Comparison of ENCODE assay signal across 29 mouse cellular contexts in the genomic region with DNA sequence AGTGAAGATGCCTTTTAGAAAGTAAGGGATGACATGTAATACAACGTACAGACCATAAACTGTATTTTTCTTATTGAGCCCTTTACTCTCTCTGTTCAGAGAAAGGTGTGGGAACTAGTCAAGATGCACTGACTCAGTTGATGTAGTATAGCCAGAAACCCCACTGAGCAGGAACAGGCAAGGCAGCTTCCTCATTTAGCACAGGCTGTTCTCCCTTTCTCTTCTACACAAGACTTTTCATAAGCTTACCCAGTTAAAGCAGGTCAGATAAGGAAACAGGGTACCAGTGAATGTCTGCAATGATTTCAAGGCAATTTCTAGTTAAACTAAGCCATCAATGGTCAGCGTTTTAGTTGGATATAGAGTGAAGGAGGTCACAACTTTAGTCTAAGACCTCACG. TPM values are rescaled to one million over a fixed set of nuclear protein-coding genes. Genes with fewer than 3 reads are reported as not detected.
A peak's percentile ranks its signal among the peaks of the same experiment; 100 is the strongest.
DNase-seq lines count a peak whose midpoint lies in the region; ATAC-seq lines count a peak whose summit lies in the region.
"Had no signal": no experiment of that assay in that cellular context is flagged by ENCODE, and none has a peak within 500 bp of the region (broad histone marks: within the 10 kb centered on the region; RNA-seq: fewer than 3 reads in every experiment).

No protein-coding gene starts in this region.

- ATAC-seq in heart, embryonic 13.5 days (ENCODE audit: extremely low read depth, insufficient number of reproducible peaks, low FRiP score, low TSS enrichment): no peak
- ATAC-seq in liver, embryonic 13.5 days (ENCODE audit: low read depth): no peak
- no peak for ATAC-seq in intestine, embryonic 15.5 days
- ATAC-seq: activated CD4-positive, CD25-positive, alpha-beta regulatory T cell, adult 4 months; forebrain, embryonic 13.5 days had no signal

- H3K4me2 ChIP-seq in heart, embryonic 13.5 days: no peak overlapping the region; the same call in 1 of the 2 replicates
- peak overlapping the region; percentile 38; the same call in 1 of the 2 replicates for H3K4me2 ChIP-seq in liver, embryonic 13.5 days
- no peak overlapping the region for H3K4me2 ChIP-seq in intestine, embryonic 15.5 days (replicated peaks)
- H3K4me2 ChIP-seq: forebrain, embryonic 13.5 days; hindbrain, embryonic 15.5 days had no signal

- H3K27ac ChIP-seq in heart, embryonic 13.5 days (replicated peaks): peak overlapping the region; percentile 64
- H3K27ac ChIP-seq in liver, embryonic 13.5 days: peak overlapping the region; percentile 98
- no peak overlapping the region for H3K27ac ChIP-seq in intestine, embryonic 15.5 days
- H3K27ac ChIP-seq: forebrain, embryonic 13.5 days; hindbrain, embryonic 15.5 days; midbrain, embryonic 10.5 days; stomach, postnatal 0 days had no signal

- 78% methylated on average over 3 of the region's 3 CpGs for WGBS in heart, embryonic 13.5 days
- 41% methylated on average over 3 of the region's 3 CpGs for WGBS in liver, embryonic 13.5 days (ENCODE audit: insufficient replicate concordance)
- WGBS in intestine, embryonic 15.5 days: 78% methylated on average over 3 of the region's 3 CpGs

- no peak overlapping the region for H3K4me3 ChIP-seq in heart, embryonic 13.5 days
- H3K4me3 ChIP-seq in liver, embryonic 13.5 days (replicated peaks): no peak overlapping the region
- H3K4me3 ChIP-seq in intestine, embryonic 15.5 days (replicated peaks): no peak overlapping the region
- H3K4me3 ChIP-seq: forebrain, embryonic 13.5 days; hindbrain, embryonic 15.5 days; midbrain, embryonic 10.5 days had no signal

- no peaks in the 10 kb centered on the region for H3K27me3 ChIP-seq in heart, embryonic 13.5 days (replicated peaks)
- no peaks in the 10 kb centered on the region for H3K27me3 ChIP-seq in liver, embryonic 13.5 days
- no peaks in the 10 kb centered on the region for H3K27me3 ChIP-seq in splenic B cell, adult 2 months (ENCODE audit: control insufficient read depth, insufficient read depth, low read length, poor library complexity, severe bottlenecking)
- H3K27me3 ChIP-seq in intestine, embryonic 15.5 days (replicated peaks): no peaks in the 10 kb centered on the region
- H3K27me3 ChIP-seq: forebrain, embryonic 13.5 days; hindbrain, embryonic 15.5 days had no signal

- no peaks in the 10 kb centered on the region for H3K9me3 ChIP-seq in heart, embryonic 13.5 days
- no peaks in the 10 kb centered on the region for H3K9me3 ChIP-seq in liver, embryonic 13.5 days (replicated peaks)
- H3K9me3 ChIP-seq in intestine, embryonic 15.5 days: no peaks in the 10 kb centered on the region
- H3K9me3 ChIP-seq: forebrain, embryonic 13.5 days; hindbrain, embryonic 15.5 days; midbrain, embryonic 10.5 days had no signal

- DNase-seq in heart, adult 18-20 months: no peak
- DNase-seq in c-Kit-negative CD71-positive TER-119-positive erythroid progenitor cells, embryonic 14.5 days (ENCODE audit: low read depth, low spot score): peak; percentile 51
- no peak for DNase-seq in liver, embryonic 13.5 days
- peak; percentile 32 for DNase-seq in splenic B cell, adult 2 months (ENCODE audit: low read depth, low spot score)
- no peak for DNase-seq in kidney, adult 8-10 months
- DNase-seq in layer of hippocampus, postnatal 14 days (ENCODE audit: low spot score in 2 of 2): no peak
- DNase-seq: cerebellum, adult 18-20 months; cerebellum, postnatal 25 days; kidney, adult 11 months; lung, adult 2 months; retina, postnatal 1 day had no signal

- no peak overlapping the region for H3K9ac ChIP-seq in heart, embryonic 13.5 days
- peak overlapping the region; percentile 75 for H3K9ac ChIP-seq in liver, embryonic 13.5 days
- no peak overlapping the region for H3K9ac ChIP-seq in intestine, embryonic 15.5 days
- H3K9ac ChIP-seq: forebrain, embryonic 13.5 days; hindbrain, embryonic 15.5 days had no signal

- 0 out of 2 replicates have a peak, but pooled peaks cover 10% of the 10 kb centered on the region for H3K4me1 ChIP-seq in heart, embryonic 13.5 days
- peaks cover 72% of the 10 kb centered on the region for H3K4me1 ChIP-seq in liver, embryonic 13.5 days (replicated peaks)
- H3K4me1 ChIP-seq in intestine, embryonic 15.5 days (replicated peaks): no peaks in the 10 kb centered on the region
- H3K4me1 ChIP-seq: forebrain, embryonic 13.5 days; hindbrain, embryonic 15.5 days; midbrain, embryonic 10.5 days had no signal

- H3K36me3 ChIP-seq in heart, embryonic 13.5 days: no peaks in the 10 kb centered on the region
- no peaks in the 10 kb centered on the region for H3K36me3 ChIP-seq in liver, embryonic 13.5 days
- H3K36me3 ChIP-seq in splenic B cell, adult 2 months (ENCODE audit: control insufficient read depth, insufficient read depth, low read length, poor library complexity, severe bottlenecking): no peaks in the 10 kb centered on the region
- no peaks in the 10 kb centered on the region for H3K36me3 ChIP-seq in intestine, embryonic 15.5 days
- H3K36me3 ChIP-seq: hindbrain, embryonic 15.5 days; midbrain, embryonic 10.5 days had no signal

RNA-seq across cellular contexts. Expression of a gene that starts 8.5 kb away (rescaled TPM):
- 25,617 and 43,684 TPM in 2 replicates for polyA plus RNA-seq in heart, embryonic 13.5 days (2015; fragmentation: Nextera tagmentation; extraction: Ambion mirVana)
- total RNA-seq in heart, adult 18-20 months (2021): not detected
- polyA plus RNA-seq in liver, embryonic 13.5 days (2015; fragmentation: Nextera tagmentation; extraction: Ambion mirVana): 3,309 and 4,306 TPM in 2 replicates
- 165 and 266 TPM in 2 replicates for polyA plus RNA-seq in intestine, embryonic 15.5 days (2015; fragmentation: Nextera tagmentation; extraction: Ambion mirVana)
- not detected for total RNA-seq in layer of hippocampus, postnatal 14 days (2021)
- total RNA-seq: adrenal gland, postnatal 14 days; gastrocnemius, adult 8-10 months; heart, adult 8-10 months; heart, postnatal 14 days; layer of hippocampus, adult 8-10 months; monocyte, adult 5-6 weeks had no signal
- polyA plus RNA-seq: activated CD4-positive, CD25-positive, alpha-beta regulatory T cell, adult 4 months; C2C12; stomach, postnatal 0 days had no signal

RNA-seq across cellular contexts. Expression of a gene that starts 18.6 kb away (rescaled TPM):
- polyA plus RNA-seq in heart, embryonic 13.5 days (2015; fragmentation: Nextera tagmentation; extraction: Ambion mirVana): 230 and 536 TPM in 2 replicates
- total RNA-seq in heart, adult 18-20 months (2021): not detected
- 367 and 436 TPM in 2 replicates for polyA plus RNA-seq in liver, embryonic 13.5 days (2015; fragmentation: Nextera tagmentation; extraction: Ambion mirVana)
- 2.0 and 2.2 TPM in 2 replicates for polyA plus RNA-seq in intestine, embryonic 15.5 days (2015; fragmentation: Nextera tagmentation; extraction: Ambion mirVana)
- total RNA-seq in layer of hippocampus, postnatal 14 days (2021): not detected
- total RNA-seq: adrenal gland, postnatal 14 days; gastrocnemius, adult 8-10 months; heart, adult 8-10 months; heart, postnatal 14 days; layer of hippocampus, adult 8-10 months; left cerebral cortex, adult 8-10 months; monocyte, adult 5-6 weeks had no signal
- polyA plus RNA-seq: activated CD4-positive, CD25-positive, alpha-beta regulatory T cell, adult 4 months; C2C12; lung, adult 2 months; stomach, postnatal 0 days had no signal

RNA-seq across cellular contexts. Expression of a gene that starts 21.2 kb away (rescaled TPM):
- polyA plus RNA-seq in heart, embryonic 13.5 days (2015; fragmentation: Nextera tagmentation; extraction: Ambion mirVana): not detected in 2 replicates
- total RNA-seq in heart, adult 18-20 months (2021): not detected
- polyA plus RNA-seq in liver, embryonic 13.5 days (2015; fragmentation: Nextera tagmentation; extraction: Ambion mirVana): 0.32 and 0.36 TPM in 2 replicates
- polyA plus RNA-seq in intestine, embryonic 15.5 days (2015; fragmentation: Nextera tagmentation; extraction: Ambion mirVana): not detected in 2 replicates
- not detected for total RNA-seq in layer of hippocampus, postnatal 14 days (2021)
- total RNA-seq: adrenal gland, postnatal 14 days; gastrocnemius, adult 8-10 months; heart, adult 8-10 months; heart, postnatal 14 days; layer of hippocampus, adult 8-10 months; left cerebral cortex, adult 8-10 months; monocyte, adult 5-6 weeks had no signal
- polyA plus RNA-seq: activated CD4-positive, CD25-positive, alpha-beta regulatory T cell, adult 4 months; C2C12; forebrain, embryonic 13.5 days; frontal cortex, adult 2 months; hindbrain, embryonic 15.5 days; limb, embryonic 11.5 days; lung, adult 2 months; neural tube, embryonic 11.5 days; stomach, postnatal 0 days had no signal

RNA-seq across cellular contexts. Expression of a gene that starts 24.5 kb away (rescaled TPM):
- not detected in 2 replicates for polyA plus RNA-seq in heart, embryonic 13.5 days (2015; fragmentation: Nextera tagmentation; extraction: Ambion mirVana)
- not detected for total RNA-seq in heart, adult 18-20 months (2021)
- not detected in 2 replicates for polyA plus RNA-seq in liver, embryonic 13.5 days (2015; fragmentation: Nextera tagmentation; extraction: Ambion mirVana)
- not detected in 2 replicates for polyA plus RNA-seq in intestine, embryonic 15.5 days (2015; fragmentation: Nextera tagmentation; extraction: Ambion mirVana)
- total RNA-seq in layer of hippocampus, postnatal 14 days (2021): not detected
- total RNA-seq: adrenal gland, postnatal 14 days; gastrocnemius, adult 8-10 months; heart, adult 8-10 months; heart, postnatal 14 days; layer of hippocampus, adult 8-10 months; left cerebral cortex, adult 8-10 months; monocyte, adult 5-6 weeks had no signal
- polyA plus RNA-seq: C2C12; forebrain, embryonic 13.5 days; frontal cortex, adult 2 months; hindbrain, embryonic 15.5 days; limb, embryonic 11.5 days; lung, adult 2 months; midbrain, embryonic 10.5 days; neural tube, embryonic 11.5 days; stomach, postnatal 0 days had no signal

RNA-seq across cellular contexts. Expression of a gene that starts 32.8 kb away (rescaled TPM):
- polyA plus RNA-seq in heart, embryonic 13.5 days (2015; fragmentation: Nextera tagmentation; extraction: Ambion mirVana): not detected in 2 replicates
- not detected for total RNA-seq in heart, adult 18-20 months (2021)
- not detected in 2 replicates for polyA plus RNA-seq in liver, embryonic 13.5 days (2015; fragmentation: Nextera tagmentation; extraction: Ambion mirVana)
- polyA plus RNA-seq in intestine, embryonic 15.5 days (2015; fragmentation: Nextera tagmentation; extraction: Ambion mirVana): not detected in 2 replicates
- not detected for total RNA-seq in layer of hippocampus, postnatal 14 days (2021)
- total RNA-seq: adrenal gland, postnatal 14 days; gastrocnemius, adult 8-10 months; heart, adult 8-10 months; heart, postnatal 14 days; layer of hippocampus, adult 8-10 months; left cerebral cortex, adult 8-10 months; monocyte, adult 5-6 weeks had no signal
- polyA plus RNA-seq: activated CD4-positive, CD25-positive, alpha-beta regulatory T cell, adult 4 months; C2C12; forebrain, embryonic 13.5 days; frontal cortex, adult 2 months; hindbrain, embryonic 15.5 days; limb, embryonic 11.5 days; lung, adult 2 months; midbrain, embryonic 10.5 days; neural tube, embryonic 11.5 days; stomach, postnatal 0 days had no signal

Comparison
In these comparisons a context has a peak if more than half of its experiments do, and no peak if none do; other contexts are left out.
1. DNase-seq: peak in c-Kit-negative CD71-positive TER-119-positive erythroid progenitor cells, embryonic 14.5 days (single experiment) and splenic B cell, adult 2 months (single experiment); none in heart, adult 18-20 months (0 of 2), liver, embryonic 13.5 days (single experiment), kidney, adult 8-10 months (0 of 2) and layer of hippocampus, postnatal 14 days (0 of 2).
2. RNA of a gene that starts 8.5 kb away (polyA plus RNA-seq): 25,617 to 43,684 TPM in heart, embryonic 13.5 days and 3,309 to 4,306 TPM in liver, embryonic 13.5 days; 165 to 266 TPM in intestine, embryonic 15.5 days; every median in the first group is over 10 times any median in the second.
3. RNA of a gene that starts 18.6 kb away (polyA plus RNA-seq): 230 to 536 TPM in heart, embryonic 13.5 days and 367 to 436 TPM in liver, embryonic 13.5 days; 2.0 to 2.2 TPM in intestine, embryonic 15.5 days; every median in the first group is over 10 times any median in the second.